Mouse (Mus musculus) erythroid progenitor cell, adult 5-6 weeks (primary cell): Measurements from ENCODE around the gene Pknox2. TPM values are rescaled to one million over a fixed set of nuclear protein-coding genes. Genes with fewer than 3 reads are reported as not detected.

Experiments used
- ATAC-seq: replicated peaks from 2 replicates; pipeline ENCODE4 v1.8.0; 2016; ENCODE audit warnings: moderate number of reproducible peaks, mild to moderate bottlenecking, moderate TSS enrichment, inconsistent platforms; ENCODE audit not compliant: poor library complexity, low FRiP score, severe bottlenecking
- total RNA-seq, 2 experiments: library from RNA; stranded (forward) in 1 of 2; stranded (reverse) in 1 of 2; fragments of 150-400 nt in 1 of 2; fragments of 186-747, 209-891 nt in 1 of 2; gene quantifications; 2 replicates each; pipeline versions ENCODE4 v1.2.3 to v1.2.4; 2015 to 2017; ENCODE audit warnings: low replicate concordance in 2 of 2

Gene Pknox2
- total RNA-seq, 2 experiments from 2014 or later, result not detected

DNA sequence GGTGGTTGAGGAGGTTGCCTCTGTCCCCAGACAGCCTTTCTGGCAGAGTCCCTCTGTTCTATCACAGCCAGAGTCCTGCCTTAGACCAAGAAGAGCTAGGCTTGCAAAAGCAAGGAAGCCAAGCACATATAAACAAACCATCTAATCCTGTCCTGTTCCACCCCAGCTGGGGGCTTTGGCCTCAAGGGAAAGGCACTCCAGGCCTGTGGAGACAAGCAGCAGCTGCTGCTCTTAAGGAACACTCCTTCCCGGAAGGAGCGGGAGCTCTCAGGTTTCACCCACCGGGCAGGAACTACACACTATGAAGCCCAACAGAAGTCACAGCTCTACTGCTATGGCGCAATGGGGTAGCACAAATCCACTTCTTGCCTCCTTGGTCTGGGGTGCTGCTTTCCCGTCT lies 230.3 kb downstream of the Pknox2 start:
- no peak for ATAC-seq

DNA sequence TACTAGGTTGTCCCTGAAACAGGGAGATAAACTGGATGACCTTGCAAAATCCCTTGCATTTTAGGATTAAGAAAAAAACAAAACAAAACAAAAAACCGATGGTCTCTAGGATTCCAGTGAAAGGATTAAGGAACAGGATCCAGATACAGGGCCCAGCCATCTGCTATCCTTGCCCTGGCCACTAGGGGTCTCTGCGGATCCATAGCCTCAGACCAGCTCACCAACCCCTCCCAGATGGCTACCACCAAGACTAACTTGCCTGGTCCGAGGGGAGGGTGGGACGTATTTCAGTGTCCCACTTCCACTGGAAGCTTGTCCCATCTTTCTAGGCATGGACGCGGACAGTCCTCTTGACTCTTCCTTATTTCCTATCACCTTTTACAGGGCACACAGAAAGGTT lies 230.8 kb downstream of the Pknox2 start:
- 0 out of 2 replicates have a peak, but pooled peaks have one; percentile 61 for ATAC-seq

DNA sequence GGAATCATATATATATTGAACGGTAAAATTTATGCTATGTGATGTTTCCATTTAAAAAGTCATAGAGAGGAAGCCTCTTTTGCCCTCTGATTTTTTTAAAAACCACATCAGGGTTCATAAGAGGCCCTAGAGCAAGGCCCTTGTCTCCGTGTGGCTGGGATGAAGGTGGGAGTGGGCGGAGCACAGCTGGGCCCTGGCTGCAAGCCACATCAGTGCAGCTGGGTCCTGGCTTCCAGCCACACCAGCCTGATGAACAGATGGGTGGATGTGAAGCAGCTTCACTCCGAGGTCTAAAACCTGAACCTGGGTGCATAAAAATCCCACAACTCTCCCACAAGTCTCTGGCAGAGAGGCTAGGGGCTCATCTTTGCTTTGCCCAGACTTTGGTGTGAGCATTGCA lies 241.8 kb downstream of the Pknox2 start:
- no peak for ATAC-seq

DNA sequence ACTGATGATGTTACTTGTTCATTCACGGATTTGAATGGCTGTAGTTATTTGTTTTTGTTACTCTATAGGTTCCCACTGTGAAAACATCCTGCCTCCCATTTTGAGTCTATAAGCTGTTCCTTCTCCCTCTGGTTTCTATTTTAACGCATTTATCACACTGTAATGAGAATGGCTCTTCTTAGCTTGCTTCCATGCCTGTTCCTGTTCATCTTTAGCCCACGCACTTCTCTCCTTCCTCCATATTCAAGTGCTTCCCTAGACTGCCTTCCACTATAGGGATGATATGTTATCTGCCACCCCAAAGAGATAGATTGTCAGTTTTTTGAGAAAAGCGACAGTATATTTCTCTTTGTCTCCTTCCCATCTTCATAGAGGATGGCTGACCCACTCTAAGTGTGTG lies 246.7 kb downstream of the Pknox2 start:
- no peak for ATAC-seq

DNA sequence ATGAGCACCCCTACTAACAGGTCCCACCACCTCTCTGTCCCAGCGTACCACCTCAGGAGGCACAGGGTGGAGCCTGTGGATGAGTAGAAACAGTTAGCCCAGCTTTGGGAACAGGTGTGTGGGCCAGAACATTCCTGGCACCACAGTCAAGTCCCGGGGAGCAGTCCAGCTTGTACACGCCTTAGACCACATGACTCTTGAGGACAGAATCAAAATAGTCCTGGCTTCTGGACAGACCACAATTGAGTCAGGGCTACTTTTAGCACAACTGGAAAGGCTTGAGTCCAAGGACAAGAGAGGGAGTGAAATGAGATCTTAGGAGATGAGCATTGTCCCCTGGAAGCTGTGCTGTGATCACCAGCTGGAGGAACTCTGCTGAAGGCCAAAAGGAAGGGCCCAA lies 248.6 kb downstream of the Pknox2 start:
- ATAC-seq, result no peak

DNA sequence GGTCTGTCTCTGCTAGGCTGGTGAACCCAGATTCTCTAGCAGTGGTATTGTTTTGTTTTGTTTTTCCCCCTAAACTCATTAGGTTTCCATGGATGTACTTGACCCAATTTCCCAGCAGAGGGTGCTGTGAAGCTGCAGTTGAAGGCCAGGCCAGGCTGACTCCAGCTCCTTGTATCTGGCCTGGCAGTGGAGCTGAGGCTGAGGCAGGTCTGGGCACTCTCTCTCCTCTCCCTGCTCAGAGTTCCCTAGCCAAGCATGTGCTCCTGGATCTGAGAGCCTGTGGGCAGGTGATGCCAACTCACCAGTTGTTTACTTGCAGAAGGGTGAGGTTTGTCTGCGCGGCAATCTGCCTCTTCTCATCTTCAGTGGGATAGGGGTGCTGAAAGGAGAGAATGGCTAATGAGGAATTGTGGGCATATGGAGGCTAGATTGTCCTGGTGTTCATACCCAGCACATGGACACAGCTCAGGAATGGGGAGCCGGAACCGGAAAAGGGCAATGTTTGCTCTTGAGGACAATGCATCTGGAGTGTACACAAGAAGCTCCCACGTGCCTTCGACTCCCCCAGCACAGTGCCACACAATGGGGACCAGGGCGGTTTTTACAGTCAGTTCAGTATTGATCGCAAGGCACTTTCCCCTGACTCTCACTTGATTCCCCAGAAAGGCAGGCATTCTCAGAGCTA lies 252.1 kb downstream of the Pknox2 start:
- no peak for ATAC-seq

DNA sequence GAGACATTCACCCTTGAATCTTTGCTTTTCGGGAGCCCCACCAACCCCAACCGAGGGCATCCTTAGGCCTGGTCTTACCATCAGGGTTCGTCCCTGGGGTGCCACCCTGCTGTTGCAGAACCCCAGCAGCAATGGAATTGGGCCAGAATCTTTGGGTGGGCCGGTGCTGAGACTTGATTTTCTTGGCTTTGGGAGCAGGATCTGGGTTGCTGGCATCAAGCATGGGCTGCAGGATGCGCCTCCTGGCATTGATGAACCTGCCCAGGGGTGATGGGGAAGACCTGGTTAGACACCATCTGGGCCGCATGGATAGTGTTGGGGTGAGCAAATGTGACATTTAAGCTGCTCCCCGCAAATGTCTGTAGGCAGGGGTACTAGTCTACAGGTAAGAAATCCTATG lies 253.0 kb downstream of the Pknox2 start:
- no peak for ATAC-seq

DNA sequence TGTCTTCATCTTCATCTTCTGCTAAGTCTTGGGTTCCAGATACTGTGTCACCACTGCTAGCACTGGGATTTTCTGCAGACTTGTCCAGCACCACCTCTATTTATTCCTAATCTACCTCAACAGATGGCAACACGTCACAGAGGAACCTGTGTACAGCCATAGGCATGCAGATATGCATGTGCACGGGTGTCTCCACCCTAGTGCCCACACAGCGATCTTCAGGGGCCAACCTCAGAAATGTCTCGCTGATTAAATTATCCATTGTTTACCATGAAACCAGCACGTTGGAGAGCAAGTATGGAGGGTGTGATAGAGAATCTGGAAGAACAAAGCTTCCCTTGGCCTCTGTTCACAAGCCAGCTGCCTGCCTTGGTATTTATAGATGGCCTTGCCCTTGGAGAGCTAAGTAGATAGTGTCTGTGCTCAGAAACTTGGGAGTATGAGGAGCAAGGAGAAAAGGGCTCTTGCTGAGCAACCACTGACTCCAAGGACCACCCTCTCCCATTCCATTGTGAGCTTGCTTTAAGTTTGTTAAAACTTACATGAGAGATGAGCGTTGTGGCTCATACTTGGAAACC lies 253.7 kb downstream of the Pknox2 start:
- ATAC-seq, result no peak

DNA sequence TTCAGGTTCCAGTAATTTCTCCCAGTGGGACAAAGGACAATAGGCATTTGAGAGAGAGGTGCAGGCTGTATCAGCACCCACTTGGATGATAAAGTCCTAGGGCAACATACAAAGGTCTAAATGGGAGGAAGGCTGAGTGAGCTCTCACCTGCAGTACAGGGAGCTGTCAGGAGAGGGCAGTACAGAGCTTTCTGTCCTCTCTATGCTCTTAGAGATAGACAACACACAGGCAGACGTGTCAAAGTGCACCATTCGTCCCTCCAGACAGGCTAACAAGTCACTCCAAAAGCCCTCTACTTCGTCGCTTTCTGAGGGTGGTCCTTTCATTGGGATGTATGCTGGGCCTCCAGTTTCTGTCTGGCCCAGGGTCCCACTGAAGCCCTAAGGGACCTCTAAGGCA lies 256.7 kb downstream of the Pknox2 start:
- no peak for ATAC-seq

DNA sequence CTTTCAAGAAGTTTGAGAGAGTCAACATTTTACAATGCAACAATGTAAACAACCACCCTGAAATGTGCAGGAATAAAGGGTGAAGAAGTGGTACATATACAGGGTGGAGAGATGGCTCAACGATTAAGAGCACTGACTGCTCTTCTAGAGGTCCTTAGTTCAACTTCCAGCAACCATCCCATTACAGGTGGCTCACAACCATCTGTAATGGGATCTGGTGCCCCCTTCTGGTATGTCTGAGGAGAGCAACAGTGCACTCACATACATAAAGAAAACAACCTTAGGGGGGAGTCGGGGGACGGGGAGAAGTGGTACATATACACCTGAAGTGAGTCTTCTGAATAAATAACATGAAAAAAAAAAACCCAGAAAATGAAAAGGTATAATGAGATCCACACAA lies 262.0 kb downstream of the Pknox2 start:
- no peak for ATAC-seq

DNA sequence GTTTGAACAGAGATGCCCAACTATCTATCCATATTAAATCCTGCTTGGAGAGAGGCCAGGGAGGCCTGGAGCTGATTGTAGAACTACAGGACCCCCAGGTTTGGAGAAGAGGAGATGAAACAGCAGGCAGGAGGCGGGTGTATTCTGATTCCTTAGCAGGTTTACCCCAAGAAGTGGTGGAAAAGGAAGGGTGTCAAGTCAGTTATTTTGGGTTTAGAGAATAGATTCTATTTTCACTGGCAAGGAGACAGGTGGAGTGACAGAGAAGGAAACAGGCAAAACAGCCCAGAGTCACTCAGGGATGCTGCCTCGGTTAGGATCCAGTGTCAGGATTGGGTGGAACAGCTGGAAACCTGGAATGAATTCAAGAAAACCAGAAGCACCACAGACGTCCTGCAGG lies 263.6 kb downstream of the Pknox2 start:
- no peak for ATAC-seq

DNA sequence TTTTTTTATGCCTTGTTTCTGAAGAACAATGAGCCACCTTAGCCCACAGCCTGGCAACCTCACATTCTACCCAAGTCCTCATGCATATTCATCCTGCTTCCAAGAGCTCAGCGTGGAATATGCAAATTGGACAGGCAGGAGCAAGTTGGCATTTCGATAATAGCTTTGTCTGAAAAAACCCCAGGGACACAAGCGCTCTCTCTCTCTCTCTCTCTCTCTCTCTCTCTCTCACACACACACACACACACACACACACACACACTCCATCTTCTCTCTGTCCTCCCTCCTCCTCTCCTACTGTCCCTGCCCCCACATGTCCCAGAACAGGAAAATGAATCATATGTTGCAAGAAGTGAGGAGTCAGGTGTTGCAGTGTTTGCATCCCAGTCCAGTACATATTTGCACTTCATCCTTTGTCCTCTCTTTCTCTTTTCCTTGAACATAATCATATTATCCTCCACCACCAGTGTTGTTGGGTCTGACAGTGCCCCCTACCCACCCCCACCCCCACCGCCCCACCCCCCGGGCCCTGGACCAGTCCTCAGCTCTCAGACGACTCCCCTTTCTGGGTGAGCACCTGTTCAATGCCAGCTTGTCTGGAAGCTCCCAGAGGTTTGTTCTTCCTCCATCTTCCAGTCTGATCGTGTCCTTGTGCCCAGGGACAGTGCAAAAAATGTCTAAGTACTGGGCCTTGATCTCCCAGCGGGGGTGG lies 265.0 kb downstream of the Pknox2 start:
- ATAC-seq, result no peak

DNA sequence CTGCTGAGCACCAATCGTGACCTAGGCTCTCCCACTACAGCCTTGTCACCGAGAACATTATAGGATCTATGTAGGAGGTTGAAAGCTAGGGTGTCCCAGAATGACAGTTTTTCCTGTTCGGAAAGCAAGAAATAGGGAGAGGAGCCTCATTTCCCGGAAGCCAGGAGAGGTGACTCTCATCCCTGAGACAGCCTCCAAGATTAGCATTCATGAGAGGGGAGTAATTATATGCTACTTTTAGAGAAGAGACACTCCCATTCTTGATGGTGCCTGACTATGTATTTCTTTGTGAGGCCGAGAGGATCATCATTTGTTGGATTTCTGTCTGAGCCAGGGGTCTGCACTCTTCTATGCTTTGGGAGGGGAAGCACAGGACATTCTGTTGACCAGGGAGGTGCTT lies 265.6 kb downstream of the Pknox2 start:
- ATAC-seq, result no peak

DNA sequence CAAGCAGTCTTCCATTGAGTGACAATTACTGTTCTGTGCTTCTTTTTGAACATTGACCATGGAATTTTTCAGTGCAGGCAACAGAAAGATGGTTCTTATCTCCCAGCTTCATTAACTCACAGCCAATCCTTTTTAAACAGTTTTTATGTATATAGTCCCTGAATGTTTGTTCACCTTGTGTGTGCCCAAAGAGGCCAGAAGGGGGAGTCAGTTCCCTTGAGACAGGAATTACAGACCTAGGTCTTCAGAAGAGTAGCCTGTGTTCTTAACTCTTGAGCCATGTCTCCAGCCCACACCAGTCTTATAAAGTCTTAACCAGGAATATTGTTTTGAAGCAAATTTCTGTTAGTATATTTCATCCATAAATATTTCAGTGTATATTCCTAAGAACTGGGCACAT lies 270.4 kb downstream of the Pknox2 start:
- ATAC-seq, result no peak

DNA sequence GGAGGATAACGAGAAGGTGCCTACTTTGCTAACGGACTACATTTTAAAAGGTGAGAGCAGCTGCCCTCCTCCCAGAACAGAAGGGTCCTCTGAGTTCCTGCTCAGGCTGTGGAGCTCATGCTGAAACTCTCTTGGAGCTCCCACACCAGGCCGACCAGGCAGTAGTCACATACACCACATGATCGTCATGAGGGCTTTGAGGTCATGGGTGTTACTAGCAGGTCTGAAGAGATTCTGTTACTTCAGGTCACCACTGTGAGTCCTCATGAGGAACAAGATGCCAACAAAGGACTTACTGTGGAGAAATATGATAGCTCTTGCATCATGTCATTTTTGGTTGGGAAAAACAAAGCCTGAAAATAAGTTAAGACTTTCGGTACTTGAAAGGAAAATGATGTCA lies 270.9 kb downstream of the Pknox2 start:
- no peak for ATAC-seq

DNA sequence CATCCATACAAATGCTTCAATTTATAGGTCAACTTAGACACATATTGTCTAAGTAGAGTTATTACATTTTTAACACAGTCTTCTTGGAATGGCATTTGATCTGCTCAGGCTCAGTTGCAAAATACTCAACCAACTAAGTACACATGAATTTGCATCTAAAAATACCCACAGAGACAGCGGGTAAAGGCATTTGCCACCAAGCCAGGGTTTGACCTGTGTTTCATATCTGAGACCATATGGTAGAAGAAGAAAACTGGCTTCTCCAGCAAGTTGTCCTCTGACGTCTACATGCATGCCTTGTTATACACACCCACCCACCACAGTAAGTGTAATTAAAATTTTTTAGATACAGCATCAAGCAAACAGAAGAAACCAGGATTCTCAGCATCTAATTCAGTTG lies 273.4 kb downstream of the Pknox2 start:
- no peak for ATAC-seq

DNA sequence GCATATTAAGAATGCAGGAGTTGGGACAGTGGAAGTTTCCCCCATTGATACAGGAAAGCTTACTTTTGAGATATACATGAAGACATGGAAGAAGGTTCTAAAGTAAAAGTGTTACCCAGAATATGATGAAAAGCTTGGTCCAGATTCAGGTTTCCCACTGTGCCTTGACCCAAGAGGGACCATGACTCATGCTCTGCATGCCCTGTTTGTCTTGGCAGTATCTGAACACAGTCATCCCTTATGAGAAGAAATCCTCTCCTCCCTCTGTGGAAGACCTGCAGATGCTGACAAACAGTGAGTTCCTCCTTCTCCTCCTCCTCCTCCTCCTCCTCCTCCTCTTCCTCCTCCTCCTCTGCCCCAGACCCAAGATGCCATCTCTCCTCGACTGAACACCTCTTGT lies 276.9 kb downstream of the Pknox2 start:
- ATAC-seq, result no peak

DNA sequence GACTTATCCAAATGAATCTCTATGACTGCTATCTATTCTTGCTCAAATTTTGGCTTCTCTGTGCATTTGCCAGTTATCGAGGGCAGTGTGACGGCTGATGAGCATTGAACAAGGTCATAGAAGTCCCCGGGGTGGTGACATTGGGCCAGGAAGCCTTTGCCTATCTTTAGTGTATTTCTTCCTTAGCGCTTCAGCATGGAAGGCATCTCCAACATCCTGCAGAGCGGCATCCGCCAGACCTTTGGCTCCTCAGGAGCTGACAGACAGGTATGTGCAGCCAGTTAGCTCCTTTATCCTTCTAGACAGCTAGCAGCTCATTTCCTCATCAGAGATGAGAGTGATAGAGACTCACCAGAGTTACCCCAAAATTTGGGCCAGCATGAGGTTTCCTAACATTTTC lies 278.5 kb downstream of the Pknox2 start:
- ATAC-seq, result no peak

DNA sequence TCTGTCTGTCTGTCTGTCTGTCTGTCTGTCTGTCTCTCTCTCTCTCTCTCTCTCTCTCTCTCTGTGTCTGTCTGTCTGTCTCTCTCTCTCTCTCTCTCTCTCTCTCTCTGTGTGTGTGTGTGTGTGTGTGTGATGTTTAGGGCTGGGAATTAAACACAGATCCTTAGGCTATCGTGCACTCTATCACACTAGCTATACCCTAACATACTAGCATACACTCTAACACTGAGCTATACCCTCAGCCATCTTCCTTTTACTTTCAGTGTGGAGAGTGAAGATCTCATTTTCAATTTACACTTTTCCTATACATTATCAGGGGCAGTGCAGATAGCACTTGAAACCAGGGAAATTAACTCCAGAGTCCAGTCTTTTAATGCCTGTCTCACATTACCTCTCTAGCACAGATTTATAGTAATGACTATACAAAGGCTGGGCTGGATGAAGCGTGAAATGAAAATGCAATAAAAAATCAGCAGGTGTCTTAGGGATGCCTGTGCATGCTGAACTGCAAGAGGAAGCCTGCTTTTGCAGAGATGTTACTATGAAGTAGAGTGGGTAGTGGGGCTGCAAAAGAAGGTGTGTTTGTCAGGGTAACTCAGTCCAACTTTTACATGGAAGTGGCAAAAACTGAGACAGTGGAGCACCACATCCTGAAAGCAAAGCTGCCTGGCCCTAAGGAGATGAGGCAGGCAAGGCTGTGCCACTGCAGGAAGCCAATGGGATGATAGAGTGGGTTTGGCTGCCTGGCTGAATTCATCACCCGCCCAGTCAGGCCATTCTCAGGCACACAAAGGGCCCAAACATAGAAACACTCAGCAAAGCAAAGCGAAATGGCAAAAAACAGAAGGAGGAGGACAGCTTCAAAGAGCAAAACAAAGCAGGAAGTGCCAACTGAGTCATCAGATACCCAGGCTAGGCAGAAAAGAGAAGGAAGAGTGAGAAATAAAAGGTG lies 282.1 kb downstream of the Pknox2 start:
- no peak for ATAC-seq

DNA sequence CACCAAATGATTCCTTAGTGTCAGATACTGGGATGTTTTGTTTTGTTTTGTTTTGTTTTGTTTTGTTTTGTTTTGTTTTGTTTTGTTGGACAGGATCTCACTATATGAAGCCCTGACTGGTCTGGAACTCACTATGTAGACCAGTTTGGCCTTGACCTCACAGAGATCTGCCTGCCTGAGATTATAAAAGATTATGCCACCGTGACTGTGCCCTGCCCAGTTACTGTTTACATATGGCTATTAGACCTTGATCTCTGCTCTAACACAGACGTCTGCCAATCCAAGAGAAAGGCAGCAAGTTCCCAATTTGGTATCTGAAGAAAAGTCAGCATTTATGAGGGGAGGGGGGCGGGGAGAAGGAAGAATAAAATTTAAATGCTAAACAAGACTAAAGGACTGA lies 283.5 kb downstream of the Pknox2 start:
- no peak for ATAC-seq
